Mouse (Mus musculus) testis, adult 2 months (tissue): ENCODE data around the gene A730049H05Rik. TPM values are rescaled to one million over a fixed set of nuclear protein-coding genes. Genes with fewer than 3 reads are reported as not detected.

ENCODE experiments used
- H3K27ac ChIP-seq: fragments of 200-500 bp; 2 replicates; pipeline ENCODE4 v1.5.1; 2012; ENCODE audit warnings: low read depth, low read length; ENCODE audit not compliant: control insufficient read depth, insufficient read depth
- H3K27me3 ChIP-seq: fragments of 200-500 bp; 2 replicates; pipeline ENCODE4 v1.6.1; 2012; ENCODE audit warnings: mild to moderate bottlenecking, low read length, moderate library complexity; ENCODE audit not compliant: control insufficient read depth, insufficient read depth
- H3K36me3 ChIP-seq: fragments of 200-500 bp; 2 replicates; pipeline ENCODE4 v1.6.1; 2012; ENCODE audit warnings: mild to moderate bottlenecking, low read length; ENCODE audit not compliant: control insufficient read depth, insufficient read depth
- H3K4me1 ChIP-seq: fragments of 200-500 bp; 2 replicates; pipeline ENCODE4 v1.6.1; 2012; ENCODE audit warnings: low read length; ENCODE audit not compliant: control insufficient read depth, insufficient read depth
- H3K4me3 ChIP-seq: fragments of 200-500 bp; 2 replicates; pipeline ENCODE4 v1.5.1; 2012; ENCODE audit warnings: low read depth, mild to moderate bottlenecking, low read length, moderate library complexity, mixed read lengths; ENCODE audit not compliant: control insufficient read depth
- CTCF ChIP-seq: fragments of 200-500 bp; IDR thresholded peaks from 2 replicates; pipeline ENCODE4 v1.5.1; 2012; ENCODE audit warnings: low read depth, mild to moderate bottlenecking, inconsistent platforms, low read length, moderate library complexity; ENCODE audit not compliant: control insufficient read depth, insufficient read depth, insufficient replicate concordance
- POLR2A ChIP-seq: fragments of 200-500 bp; IDR thresholded peaks from 2 replicates; pipeline ENCODE4 v1.6.1; 2012; ENCODE audit warnings: low read depth, mild to moderate bottlenecking, inconsistent platforms, low read length, moderate library complexity; ENCODE audit not compliant: control insufficient read depth
- polyA plus RNA-seq: library from polyadenylated mRNA; depleted of rRNA; stranded (reverse); fragments of >200 nt; gene quantifications from 2 replicates; pipeline ENCODE4 v1.2.3, GENCODE M21; 2012

A730049H05Rik gene
- polyA plus RNA-seq, 1 experiment = not detected

GRCm38 (mm10) chr6:92871813-92872212 is 55.5 kb downstream of the A730049H05Rik start:
- Histone ChIP-seq H3K27ac (no peak overlapping the region), H3K4me3 (no peak overlapping the region), H3K36me3 (no peaks in the 10 kb centered on the region), H3K27me3 (no peaks in the 10 kb centered on the region), H3K4me1 (no peaks in the 10 kb centered on the region)
- no peak for TF ChIP-seq CTCF
- TF ChIP-seq POLR2A = no peak

GRCm38 (mm10) chr6:92872766-92873165 is 56.5 kb downstream of the A730049H05Rik start:
- Histone ChIP-seq H3K4me1 (no peaks in the 10 kb centered on the region), H3K4me3 (no peak overlapping the region), H3K27me3 (no peaks in the 10 kb centered on the region), H3K27ac (no peak overlapping the region), H3K36me3 (no peaks in the 10 kb centered on the region)
- TF ChIP-seq CTCF = no peak
- no peak for TF ChIP-seq POLR2A

- no peak for TF ChIP-seq CTCF
- TF ChIP-seq POLR2A = no peak
- Histone ChIP-seq H3K4me1 (no peaks in the 10 kb centered on the region), H3K36me3 (no peaks in the 10 kb centered on the region), H3K4me3 (no peak overlapping the region), H3K27me3 (no peaks in the 10 kb centered on the region), H3K27ac (no peak overlapping the region)
These were observed 58.6 kb downstream of the A730049H05Rik start for GRCm38 (mm10) chr6:92874854-92875253.

GRCm38 (mm10) chr6:92875340-92875739 is 59.1 kb downstream of the A730049H05Rik start:
- no peak overlapping the region for H3K27ac ChIP-seq
- H3K4me1 ChIP-seq = no peaks in the 10 kb centered on the region
- H3K27me3 ChIP-seq = no peaks in the 10 kb centered on the region
- TF ChIP-seq CTCF = no peak
- TF ChIP-seq POLR2A = no peak
- no peak overlapping the region for H3K4me3 ChIP-seq
- no peaks in the 10 kb centered on the region for H3K36me3 ChIP-seq

GRCm38 (mm10) chr6:92876121-92876520 is 59.8 kb downstream of the A730049H05Rik start:
- Histone ChIP-seq H3K4me3 (no peak overlapping the region), H3K27me3 (no peaks in the 10 kb centered on the region), H3K4me1 (no peaks in the 10 kb centered on the region), H3K36me3 (no peaks in the 10 kb centered on the region), H3K27ac (no peak overlapping the region)
- TF ChIP-seq CTCF (no peak), POLR2A (no peak)

- Histone ChIP-seq H3K27me3 (no peaks in the 10 kb centered on the region), H3K36me3 (no peaks in the 10 kb centered on the region), H3K4me3 (no peak overlapping the region), H3K27ac (no peak overlapping the region), H3K4me1 (no peaks in the 10 kb centered on the region)
- no peak for TF ChIP-seq CTCF
- no peak for TF ChIP-seq POLR2A
These were observed 61.0 kb downstream of the A730049H05Rik start for GRCm38 (mm10) chr6:92877236-92877635.

GRCm38 (mm10) chr6:92878771-92879170 is 62.5 kb downstream of the A730049H05Rik start:
- no peak for TF ChIP-seq CTCF
- TF ChIP-seq POLR2A = no peak
- Histone ChIP-seq H3K36me3 (no peaks in the 10 kb centered on the region), H3K4me3 (no peak overlapping the region), H3K4me1 (no peaks in the 10 kb centered on the region; the same call in 1 of the 2 replicates), H3K27ac (no peak overlapping the region), H3K27me3 (no peaks in the 10 kb centered on the region)

GRCm38 (mm10) chr6:92879700-92880265 is 63.5 kb downstream of the A730049H05Rik start:
- no peaks in the 10 kb centered on the region for H3K36me3 ChIP-seq
- no peaks in the 10 kb centered on the region; the same call in 1 of the 2 replicates for H3K4me1 ChIP-seq
- H3K27me3 ChIP-seq = no peaks in the 10 kb centered on the region
- H3K4me3 ChIP-seq = no peak overlapping the region
- no peak overlapping the region for H3K27ac ChIP-seq
- TF ChIP-seq POLR2A (no peak), CTCF (no peak)
